Mouse (Mus musculus): ENCODE data around the gene Chd1. TPM values are rescaled to one million over a fixed set of nuclear protein-coding genes. Genes with fewer than 3 reads are reported as not detected.
"Not testable (repeated sequence)": the region's sequence is repeated elsewhere in the genome, so short reads cannot be mapped to it uniquely, and the experiment has no call there.

Gene Chd1
- polyA plus RNA-seq, 2 experiments, result 11.3 to 30.2 TPM

DNA sequence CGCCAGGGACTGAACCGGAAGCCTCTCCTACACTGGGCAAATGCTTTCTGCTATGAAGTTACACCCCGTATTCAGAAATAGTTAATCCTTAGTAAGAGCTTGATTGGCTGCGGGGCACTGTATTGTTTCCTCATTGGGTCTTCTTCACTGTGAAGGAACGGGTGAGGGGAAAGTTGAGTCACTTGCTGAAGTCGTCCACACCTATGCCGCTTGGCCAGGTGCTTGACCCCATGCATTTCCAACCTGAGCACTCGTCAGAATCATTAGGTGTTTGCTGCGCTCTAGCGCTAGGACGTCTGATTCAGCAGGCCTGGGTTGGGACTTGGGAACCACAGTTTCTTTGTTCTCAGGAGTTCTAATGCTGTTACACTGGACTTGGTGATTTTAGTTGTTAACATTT lies 41.9 kb downstream of the Chd1 start:
- Histone ChIP-seq H3K9ac (ENCODE audit: low read depth, low read length, severe bottlenecking) (no peak overlapping the region), H3K27ac (replicated peaks; ENCODE audit: low read depth, low read length) (no peak overlapping the region), H3K4me3 (replicated peaks; ENCODE audit: low read length) (no peak overlapping the region), H3K4me1 (ENCODE audit: control insufficient read depth, insufficient read depth, low read length) (no peaks in the 10 kb centered on the region), H3K36me3 (ENCODE audit: control insufficient read depth, insufficient read depth, low read length) (peaks cover 84% of the 10 kb centered on the region), H3K9me3 (ENCODE audit: control insufficient read depth, low read length) (no peaks in the 10 kb centered on the region), H3K27me3 (ENCODE audit: control insufficient read depth, insufficient read depth, low read length) (no peaks in the 10 kb centered on the region), H3K4me2 (replicated peaks; ENCODE audit: low read depth, low read length, severe bottlenecking) (no peak overlapping the region)
- 71% methylated on average over 11 of the region's 11 CpGs for WGBS
- ATAC-seq (ENCODE audit: low FRiP score, low read depth) (no peak), DNase-seq (ENCODE audit: low spot score) (no peak)
- TF ChIP-seq POLR2A (IDR thresholded peaks at IDR 0.05; ENCODE audit: borderline replicate concordance, extremely low read depth, insufficient read depth, insufficient read length), result no peak

DNA sequence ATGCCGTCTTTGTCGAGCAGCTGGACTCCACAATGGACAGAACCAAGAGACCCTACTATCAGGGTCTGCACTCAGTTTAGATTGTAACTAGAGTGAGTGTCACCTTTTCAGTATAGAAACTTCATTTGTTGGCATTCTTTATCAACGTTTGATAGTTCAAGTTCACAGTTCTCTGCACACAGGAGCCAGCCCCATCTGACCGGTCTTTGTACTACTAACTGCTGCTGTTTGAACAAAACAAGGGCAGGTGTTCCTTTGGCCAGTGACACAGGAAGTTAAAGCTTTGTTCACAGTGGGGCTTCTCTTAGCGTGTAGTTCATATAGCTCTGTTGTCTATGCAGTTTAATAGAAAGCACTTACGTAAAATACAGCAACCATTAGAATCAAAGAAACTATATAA lies 43.3 kb downstream of the Chd1 start:
- WGBS, result 94% methylated on average over 6 of the region's 6 CpGs

DNA sequence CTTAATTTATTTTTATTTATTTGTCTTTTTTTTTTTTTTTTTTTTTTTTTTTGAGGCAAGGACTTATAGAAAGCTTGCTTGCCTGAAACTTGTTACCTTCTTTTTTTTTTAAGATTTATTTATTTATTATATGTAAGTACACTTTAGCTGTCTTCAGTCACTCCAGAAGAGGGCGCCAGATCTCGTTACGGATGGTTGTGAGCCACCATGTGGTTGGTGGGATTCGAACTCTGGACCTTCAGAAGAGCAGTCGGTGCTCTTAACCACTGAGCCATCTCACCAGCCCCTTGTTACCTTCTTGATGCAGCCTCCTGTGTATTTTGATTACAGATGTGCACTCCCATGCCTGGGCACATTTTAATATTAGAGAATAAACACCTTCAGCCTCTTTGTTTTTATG lies 46.5 kb downstream of the Chd1 start:
- H3K4me1 ChIP-seq (ENCODE audit: control insufficient read depth, insufficient read depth, low read length); H3K27me3 ChIP-seq (ENCODE audit: control insufficient read depth, insufficient read depth, low read length); H3K4me3 ChIP-seq (replicated peaks; ENCODE audit: low read length); DNase-seq (ENCODE audit: low spot score); H3K9ac ChIP-seq (ENCODE audit: low read depth, low read length, severe bottlenecking); ATAC-seq (ENCODE audit: low FRiP score, low read depth); H3K9me3 ChIP-seq (ENCODE audit: control insufficient read depth, low read length); H3K4me2 ChIP-seq (replicated peaks; ENCODE audit: low read depth, low read length, severe bottlenecking); H3K27ac ChIP-seq (replicated peaks; ENCODE audit: low read depth, low read length): not testable (repeated sequence)
- peaks cover 86% of the 10 kb centered on the region for H3K36me3 ChIP-seq (ENCODE audit: control insufficient read depth, insufficient read depth, low read length)
- WGBS, result 88% methylated on average over 5 of the region's 5 CpGs

More for the DNA sequence above, 43.3 kb downstream of the Chd1 start:
- Histone ChIP-seq H3K27ac (replicated peaks; ENCODE audit: low read depth, low read length) (no peak overlapping the region), H3K9ac (ENCODE audit: low read depth, low read length, severe bottlenecking) (no peak overlapping the region), H3K4me3 (replicated peaks; ENCODE audit: low read length) (no peak overlapping the region), H3K36me3 (ENCODE audit: control insufficient read depth, insufficient read depth, low read length) (peaks cover 84% of the 10 kb centered on the region), H3K9me3 (ENCODE audit: control insufficient read depth, low read length) (no peaks in the 10 kb centered on the region), H3K27me3 (ENCODE audit: control insufficient read depth, insufficient read depth, low read length) (no peaks in the 10 kb centered on the region), H3K4me1 (ENCODE audit: control insufficient read depth, insufficient read depth, low read length) (no peaks in the 10 kb centered on the region), H3K4me2 (replicated peaks; ENCODE audit: low read depth, low read length, severe bottlenecking) (no peak overlapping the region)
- ATAC-seq (ENCODE audit: low FRiP score, low read depth) (no peak), DNase-seq (ENCODE audit: low spot score) (no peak)
- no peak for TF ChIP-seq POLR2A (IDR thresholded peaks at IDR 0.05; ENCODE audit: borderline replicate concordance, extremely low read depth, insufficient read depth, insufficient read length)

DNA sequence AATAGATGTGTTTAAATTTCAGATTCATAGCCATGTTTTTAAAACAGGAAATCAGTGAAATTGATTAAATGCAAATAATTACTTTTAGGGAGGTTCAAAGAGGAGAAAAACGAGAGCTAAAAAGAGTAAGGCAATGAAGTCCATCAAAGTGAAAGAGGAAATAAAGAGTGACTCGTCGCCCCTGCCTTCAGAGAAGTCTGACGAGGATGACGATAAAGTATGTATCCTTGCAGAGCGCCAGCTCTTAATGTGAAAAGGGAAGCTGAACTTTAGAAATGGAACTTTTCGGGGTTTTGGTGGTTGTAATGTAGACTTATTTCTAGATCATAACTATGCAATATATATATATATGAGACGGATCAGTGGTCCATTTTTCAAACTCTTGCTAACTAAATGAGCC lies 56.4 kb downstream of the Chd1 start:
- Histone ChIP-seq H3K9me3 (ENCODE audit: control insufficient read depth, low read length) (no peaks in the 10 kb centered on the region), H3K4me3 (replicated peaks; ENCODE audit: low read length) (no peak overlapping the region), H3K27ac (replicated peaks; ENCODE audit: low read depth, low read length) (no peak overlapping the region), H3K9ac (ENCODE audit: low read depth, low read length, severe bottlenecking) (no peak overlapping the region), H3K36me3 (ENCODE audit: control insufficient read depth, insufficient read depth, low read length) (peaks cover 76% of the 10 kb centered on the region), H3K27me3 (ENCODE audit: control insufficient read depth, insufficient read depth, low read length) (no peaks in the 10 kb centered on the region), H3K4me2 (replicated peaks; ENCODE audit: low read depth, low read length, severe bottlenecking) (no peak overlapping the region), H3K4me1 (ENCODE audit: control insufficient read depth, insufficient read depth, low read length) (no peaks in the 10 kb centered on the region)
- 86% methylated on average over 8 of the region's 8 CpGs for WGBS
- no peak for ATAC-seq (ENCODE audit: low FRiP score, low read depth)
- DNase-seq (ENCODE audit: low spot score), result no peak
- no peak for TF ChIP-seq POLR2A (IDR thresholded peaks at IDR 0.05; ENCODE audit: borderline replicate concordance, extremely low read depth, insufficient read depth, insufficient read length)

DNA sequence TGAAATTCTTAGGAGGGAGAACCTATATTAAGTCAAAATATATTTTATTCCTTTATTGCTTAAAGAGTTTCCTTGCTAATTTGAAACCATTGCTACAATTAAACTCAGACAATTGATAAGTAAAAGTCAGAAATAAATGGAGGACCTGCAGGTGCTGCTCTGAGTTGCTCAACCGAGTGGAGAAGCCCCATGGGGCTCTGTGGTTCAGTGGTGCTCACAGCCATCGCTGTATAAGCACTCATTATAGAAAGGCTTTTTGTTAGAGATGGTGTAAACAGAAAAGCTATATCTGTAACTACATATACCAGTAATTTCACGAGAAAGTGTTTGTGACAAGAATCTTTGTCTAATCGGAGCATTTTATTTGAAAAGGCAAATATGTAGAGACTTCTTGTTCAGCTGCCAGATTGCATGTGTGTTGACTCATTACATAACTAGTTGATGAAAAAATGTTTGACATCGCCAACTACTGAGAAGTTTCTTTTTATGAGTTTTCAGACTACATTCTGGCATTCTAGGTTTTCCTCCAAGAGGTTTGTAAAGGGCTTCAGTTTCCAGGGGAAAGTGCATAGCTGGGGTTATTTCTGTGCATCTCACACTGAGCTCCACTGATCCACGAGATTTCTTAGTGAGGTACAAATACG lies 64.4 kb downstream of the Chd1 start:
- ATAC-seq (ENCODE audit: low FRiP score, low read depth), result no peak
- TF ChIP-seq POLR2A (IDR thresholded peaks at IDR 0.05; ENCODE audit: borderline replicate concordance, extremely low read depth, insufficient read depth, insufficient read length), result no peak
- Histone ChIP-seq H3K27me3 (ENCODE audit: control insufficient read depth, insufficient read depth, low read length) (no peaks in the 10 kb centered on the region), H3K4me2 (replicated peaks; ENCODE audit: low read depth, low read length, severe bottlenecking) (no peak overlapping the region), H3K27ac (replicated peaks; ENCODE audit: low read depth, low read length) (no peak overlapping the region), H3K4me1 (ENCODE audit: control insufficient read depth, insufficient read depth, low read length) (no peaks in the 10 kb centered on the region), H3K9ac (ENCODE audit: low read depth, low read length, severe bottlenecking) (no peak overlapping the region), H3K4me3 (replicated peaks; ENCODE audit: low read length) (no peak overlapping the region), H3K36me3 (ENCODE audit: control insufficient read depth, insufficient read depth, low read length) (peaks cover 67% of the 10 kb centered on the region), H3K9me3 (ENCODE audit: control insufficient read depth, low read length) (no peaks in the 10 kb centered on the region)
- no peak for DNase-seq (ENCODE audit: low spot score)
- 73% methylated on average over 7 of the region's 7 CpGs for WGBS

DNA sequence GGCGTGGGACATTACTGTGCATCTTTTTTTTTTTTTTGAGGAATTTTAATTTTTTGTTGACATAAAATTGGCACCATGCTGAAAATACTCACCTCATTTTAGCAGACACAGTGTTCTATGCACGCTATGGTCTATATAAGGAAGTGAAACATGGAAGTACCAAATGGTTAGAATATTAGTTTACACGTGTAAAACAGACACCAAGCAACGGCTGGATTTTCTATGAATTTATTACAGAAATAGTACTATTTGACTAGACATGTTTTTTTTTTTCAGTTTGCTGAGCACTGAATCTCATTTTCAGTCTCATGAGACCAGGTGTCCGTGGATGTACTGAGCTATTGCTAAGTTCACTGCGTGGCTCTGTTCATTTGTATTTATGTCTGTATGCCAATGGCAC lies 69.2 kb downstream of the Chd1 start:
- H3K9ac ChIP-seq (ENCODE audit: low read depth, low read length, severe bottlenecking), result no peak overlapping the region
- no peak for ATAC-seq (ENCODE audit: low FRiP score, low read depth)

More for the DNA sequence above, 69.2 kb downstream of the Chd1 start:
- Histone ChIP-seq H3K4me1 (ENCODE audit: control insufficient read depth, insufficient read depth, low read length) (no peaks in the 10 kb centered on the region), H3K27me3 (ENCODE audit: control insufficient read depth, insufficient read depth, low read length) (no peaks in the 10 kb centered on the region), H3K9me3 (ENCODE audit: control insufficient read depth, low read length) (no peaks in the 10 kb centered on the region), H3K4me2 (replicated peaks; ENCODE audit: low read depth, low read length, severe bottlenecking) (no peak overlapping the region), H3K36me3 (ENCODE audit: control insufficient read depth, insufficient read depth, low read length) (peaks cover 27% of the 10 kb centered on the region), H3K27ac (replicated peaks; ENCODE audit: low read depth, low read length) (no peak overlapping the region), H3K4me3 (replicated peaks; ENCODE audit: low read length) (no peak overlapping the region)
- 85% methylated on average over 6 of the region's 6 CpGs for WGBS
- TF ChIP-seq POLR2A (IDR thresholded peaks at IDR 0.05; ENCODE audit: borderline replicate concordance, extremely low read depth, insufficient read depth, insufficient read length), result no peak
- DNase-seq (ENCODE audit: low spot score), result no peak
